Comparison of ENCODE assay signal across 8 mouse cellular contexts in genomic region chr1:78537494-78538010, GRCm38 (mm10). TPM values are rescaled to one million over a fixed set of nuclear protein-coding genes. Genes with fewer than 3 reads are reported as not detected.
DNase-seq lines count a peak whose midpoint lies in the region; ATAC-seq and TF ChIP-seq lines count a peak whose summit lies in the region.

No protein-coding gene starts in this region.

- H3K9ac ChIP-seq in hindbrain, postnatal 0 days (replicated peaks; ENCODE audit: low read length): peak overlapping the region; percentile 47

- H3K4me2 ChIP-seq in hindbrain, postnatal 0 days (ENCODE audit: low read depth, low read length): peak overlapping the region; percentile 80

- H3K27me3 ChIP-seq in hindbrain, postnatal 0 days (ENCODE audit: insufficient read depth, low read length): no peaks in the 10 kb centered on the region

- no peaks in the 10 kb centered on the region; the same call in 1 of the 2 replicates for H3K4me1 ChIP-seq in hindbrain, postnatal 0 days (ENCODE audit: insufficient read depth, low read length)

- intact Hi-C loops in left cerebral cortex, adult 2 months (cut with DNase I): loop anchor here (1.0 to 10.0 kb wide), 5 partner anchors 57 to 1105 kb away; partner anchors contain the start of genes Scg2 and Utp14b

- no peaks in the 10 kb centered on the region for H3K36me3 ChIP-seq in hindbrain, postnatal 0 days (ENCODE audit: insufficient read depth, low read length)

- peak overlapping the region; percentile 38 for H3K4me3 ChIP-seq in hindbrain, postnatal 0 days (ENCODE audit: low read length)
- H3K4me3 ChIP-seq in left cerebral cortex, adult 2 months: peak overlapping the region; percentile 46

- peak; percentile 94 for ATAC-seq in hindbrain, postnatal 0 days

- no peaks in the 10 kb centered on the region for H3K9me3 ChIP-seq in hindbrain, postnatal 0 days (ENCODE audit: low read length)

- no peak for TF ChIP-seq CTCF in hindbrain, postnatal 0 days (IDR thresholded peaks at IDR 0.05; ENCODE audit: low read depth)
- TF ChIP-seq CTCF in left cerebral cortex, adult 2 months (IDR thresholded peaks at IDR 0.05): no peak

- DNase-seq in adrenal gland, adult 18-20 months (ENCODE audit: low spot score in 2 of 2): peak; percentile 16 to 45
- peak; percentile 26 to 45 for DNase-seq in cerebellum, postnatal 4 days (ENCODE audit: low spot score in 2 of 2)
- peak; percentile 49 to 50 for DNase-seq in gastrocnemius, adult 8-10 months (ENCODE audit: low spot score in 2 of 2)
- DNase-seq in hindbrain, postnatal 0 days (ENCODE audit: low spot score): peak; percentile 80
- peak; percentile 79 to 82 for DNase-seq in left cerebral cortex, adult 2 months (ENCODE audit: extremely low spot score in 1 of 2, low spot score in 2 of 2)
- DNase-seq in lung, postnatal 4 days: peak; percentile 62 to 73
- DNase-seq in right cerebral cortex, postnatal 10 days (ENCODE audit: low spot score in 2 of 2): peak; percentile 78 to 85
- DNase-seq in ovary, adult 18-20 months (ENCODE audit: low spot score): no peak

- 2% methylated on average over 16 of the region's 16 CpGs for WGBS in hindbrain, postnatal 0 days

- peak overlapping the region; percentile 51; the same call in 1 of the 2 replicates for H3K27ac ChIP-seq in hindbrain, postnatal 0 days
- peak overlapping the region; percentile 83 for H3K27ac ChIP-seq in left cerebral cortex, adult 2 months

RNA-seq across cellular contexts. Expression of gene BC035947, which starts 25.6 kb away (rescaled TPM):
- under 1 TPM; 0.23 to 0.83 TPM for total RNA-seq in adrenal gland, adult 18-20 months (2021)
- total RNA-seq in gastrocnemius, adult 8-10 months (2022): under 1 TPM in 1 of 4 experiments, not detected in 3; 0.09 TPM
- total RNA-seq in hindbrain, postnatal 0 days (2014; rRNA removed): 0.89 and 1.7 TPM in 2 replicates
- polyA plus RNA-seq in hindbrain, postnatal 0 days (2015; fragmentation: Nextera tagmentation; extraction: Ambion mirVana): 0.79 and 0.89 TPM in 2 replicates
- under 1 TPM; 0.77 to 0.79 TPM for total RNA-seq in left cerebral cortex, adult 2 months (2021)

RNA-seq across cellular contexts. Expression of gene Mogat1, which starts 26.8 kb away (rescaled TPM):
- 1 to 10 TPM; 3.7 to 9.6 TPM for total RNA-seq in adrenal gland, adult 18-20 months (2021)
- total RNA-seq in gastrocnemius, adult 8-10 months (2022): under 1 TPM in 1 of 4 experiments, not detected in 3; 0.67 TPM
- total RNA-seq in hindbrain, postnatal 0 days (2014; rRNA removed): not detected in 2 replicates
- polyA plus RNA-seq in hindbrain, postnatal 0 days (2015; fragmentation: Nextera tagmentation; extraction: Ambion mirVana): 0.49 and 0.91 TPM in 2 replicates
- total RNA-seq in left cerebral cortex, adult 2 months (2021): not detected

RNA-seq across cellular contexts. Expression of gene Farsb, which starts 48.9 kb away (rescaled TPM):
- 10 to 100 TPM; 67.2 to 72.7 TPM for total RNA-seq in adrenal gland, adult 18-20 months (2021)
- 10 to 100 TPM; 57.1 to 63.6 (median 58.9) TPM for total RNA-seq in gastrocnemius, adult 8-10 months (2022)
- total RNA-seq in hindbrain, postnatal 0 days (2014; rRNA removed): 72.8 and 75.5 TPM in 2 replicates
- polyA plus RNA-seq in hindbrain, postnatal 0 days (2015; fragmentation: Nextera tagmentation; extraction: Ambion mirVana): 123 and 129 TPM in 2 replicates
- 10 to 100 TPM; 61.0 to 61.9 TPM for total RNA-seq in left cerebral cortex, adult 2 months (2021)
